Mouse (Mus musculus): ENCODE measurements at regions not wholly inside any gene's neighbourhood (a gene's known extent, or its start where the extent isn't known, plus 50 kb on each side); places are given as distances from the start of the nearest gene placed in this dataset.

DNA sequence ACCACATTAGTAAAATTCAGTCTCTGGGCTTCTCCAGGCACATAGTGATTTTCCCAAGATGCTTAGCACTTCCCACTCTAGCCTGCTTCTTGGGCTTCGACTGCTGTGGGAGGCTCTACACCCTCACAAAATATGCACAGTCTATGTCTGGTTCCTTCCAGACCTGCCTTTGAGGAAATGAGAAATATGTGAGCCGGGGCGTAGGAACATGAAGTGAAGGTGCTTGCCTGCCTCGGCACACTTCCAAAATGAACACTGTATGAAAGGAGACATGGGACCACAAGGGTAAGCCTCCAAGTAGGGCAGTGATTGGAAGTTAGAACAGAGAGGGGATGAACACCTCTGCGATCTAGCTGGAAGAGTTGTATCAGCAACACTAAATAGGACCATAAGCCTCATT, 54.5 kb downstream of the Gm10260 start:
- in situ Hi-C loops (cut with MboI, MseI), result no loop called here

DNA sequence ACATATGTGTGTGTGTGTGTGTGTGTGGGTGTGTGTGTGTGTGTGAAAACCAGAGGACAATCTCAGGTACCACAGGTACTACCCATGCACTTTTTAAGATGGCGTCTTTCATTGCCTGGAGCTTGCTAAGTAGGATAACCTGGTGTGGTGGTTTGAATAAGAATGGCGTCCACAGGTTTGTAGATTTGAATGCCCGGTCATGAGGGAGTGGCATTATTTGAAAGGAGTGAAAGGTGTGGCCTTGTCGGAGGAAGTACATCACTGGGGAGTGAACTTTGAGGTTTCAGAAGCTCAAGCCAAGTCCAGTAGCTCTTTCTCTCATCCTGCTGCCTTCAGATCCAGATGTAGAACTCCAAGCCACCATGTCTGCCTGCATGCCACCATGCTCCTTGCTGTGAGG, 55.9 kb downstream of the Gm10260 start:
- in situ Hi-C loops (cut with MboI, MseI), result no loop called here

DNA sequence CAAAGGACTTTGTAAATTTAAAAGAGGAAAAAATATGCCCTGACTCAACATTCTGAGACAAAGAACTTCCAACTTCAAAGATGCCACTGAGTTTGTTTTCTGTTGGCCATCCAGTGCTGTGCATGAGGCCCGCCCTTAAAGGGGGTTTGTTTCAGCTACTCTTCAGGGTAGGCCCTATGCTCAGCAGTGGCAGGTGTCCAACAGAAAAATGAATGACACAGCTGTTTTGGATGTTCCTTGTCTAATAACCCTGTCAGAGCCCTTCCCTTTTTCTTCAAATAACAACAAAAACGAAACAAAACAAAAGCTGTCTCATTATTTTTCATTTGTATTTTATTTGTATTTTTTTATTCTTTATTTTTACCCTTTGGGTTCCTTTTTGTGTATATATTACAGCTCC, 61.5 kb downstream of the Gm10260 start:
- in situ Hi-C loops (cut with MboI, MseI), result no loop called here

DNA sequence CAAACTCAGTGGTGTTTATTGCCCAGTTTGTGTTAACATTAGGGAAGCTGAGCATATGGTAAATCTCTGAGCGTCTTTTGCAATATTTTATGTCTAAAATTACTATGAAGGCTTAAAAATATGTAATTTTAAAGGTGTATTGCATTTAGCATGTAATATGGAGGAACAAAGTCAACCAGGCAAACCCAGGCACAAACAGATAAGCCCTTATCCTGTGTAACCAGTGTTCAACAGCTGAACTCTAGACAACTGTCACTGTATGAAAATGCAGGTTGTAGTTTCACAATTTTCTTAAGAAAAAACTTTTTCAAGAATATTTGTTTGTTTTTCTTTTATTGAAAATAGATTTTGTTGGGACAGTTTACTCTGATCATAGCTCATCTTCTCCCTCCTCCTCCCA, 62.1 kb downstream of the Gm10260 start:
- in situ Hi-C loops (cut with MboI, MseI), result no loop called here

DNA sequence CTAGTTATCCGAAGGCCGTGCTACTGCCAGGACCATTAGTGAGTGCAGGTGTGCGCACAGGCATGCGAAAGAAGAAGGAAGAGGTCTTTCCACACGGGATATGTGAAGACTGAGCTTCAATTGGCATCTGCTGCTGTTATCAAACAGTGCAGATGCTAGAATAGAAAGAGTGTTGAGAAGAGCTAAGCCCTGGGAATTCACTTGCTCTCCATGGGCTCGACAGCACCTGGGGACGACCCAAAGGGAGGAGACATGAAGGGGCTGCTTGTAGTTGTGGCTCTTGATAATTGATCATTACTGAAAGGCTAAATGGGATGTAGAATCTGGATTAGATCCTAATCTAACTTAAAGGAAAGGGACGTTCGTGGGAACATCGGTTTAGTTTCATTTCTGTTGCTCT, 63.2 kb downstream of the Gm10260 start:
- in situ Hi-C loops (cut with MboI, MseI), result no loop called here

DNA sequence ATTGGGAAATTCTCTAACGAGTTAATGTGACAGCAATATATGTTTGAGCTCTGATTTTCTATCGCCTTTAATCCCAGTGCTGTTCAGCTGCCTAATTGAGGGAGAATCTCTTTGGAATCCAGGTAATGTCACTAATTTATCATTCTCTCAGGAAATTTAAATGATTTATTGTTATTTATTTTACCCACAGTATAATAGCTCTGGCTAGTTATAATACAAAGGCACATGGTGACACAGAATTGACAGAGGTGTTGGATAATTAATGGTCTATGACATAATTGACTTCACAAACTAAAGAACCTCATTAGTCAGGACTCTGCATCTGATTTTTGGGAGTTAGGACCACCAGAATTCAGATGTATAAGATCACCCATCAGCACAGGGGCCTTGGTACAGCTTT, 65.4 kb downstream of the Gm10260 start:
- in situ Hi-C loops (cut with MboI, MseI), result no loop called here

DNA sequence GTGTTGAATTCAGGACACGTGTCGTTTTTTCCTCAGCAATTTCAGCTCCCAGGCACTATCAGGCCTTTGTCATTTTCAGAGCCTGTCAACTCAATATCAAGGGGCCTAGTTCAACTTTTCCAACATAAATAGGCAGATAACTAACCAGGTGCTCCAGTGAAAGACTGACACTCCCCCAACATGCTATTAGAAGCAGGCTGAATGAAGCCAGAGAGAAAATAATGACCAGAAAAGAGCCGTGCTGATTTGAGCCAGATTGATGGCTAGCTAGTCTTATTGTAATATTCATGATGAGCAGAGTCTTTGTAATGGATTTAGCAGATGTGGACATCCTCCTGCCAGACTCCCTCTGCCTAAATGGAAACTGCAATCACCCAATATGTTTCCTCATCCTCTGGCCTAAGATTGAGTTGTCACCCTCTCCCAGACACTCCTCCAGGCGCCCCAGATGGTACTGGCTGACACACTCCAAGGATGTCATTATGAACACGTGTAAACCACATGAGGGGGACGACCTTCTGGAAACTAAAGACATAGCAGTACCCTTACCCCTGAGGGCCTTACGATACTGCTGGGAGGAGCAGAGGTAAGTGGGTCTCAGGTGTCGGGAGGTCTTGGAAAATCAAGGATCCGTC, 66.0 kb downstream of the Gm10260 start:
- in situ Hi-C loops (cut with MboI, MseI), result loop anchor here (5.0 kb wide), 1 partner anchor 63 kb away; no protein-coding TSS in a partner anchor

DNA sequence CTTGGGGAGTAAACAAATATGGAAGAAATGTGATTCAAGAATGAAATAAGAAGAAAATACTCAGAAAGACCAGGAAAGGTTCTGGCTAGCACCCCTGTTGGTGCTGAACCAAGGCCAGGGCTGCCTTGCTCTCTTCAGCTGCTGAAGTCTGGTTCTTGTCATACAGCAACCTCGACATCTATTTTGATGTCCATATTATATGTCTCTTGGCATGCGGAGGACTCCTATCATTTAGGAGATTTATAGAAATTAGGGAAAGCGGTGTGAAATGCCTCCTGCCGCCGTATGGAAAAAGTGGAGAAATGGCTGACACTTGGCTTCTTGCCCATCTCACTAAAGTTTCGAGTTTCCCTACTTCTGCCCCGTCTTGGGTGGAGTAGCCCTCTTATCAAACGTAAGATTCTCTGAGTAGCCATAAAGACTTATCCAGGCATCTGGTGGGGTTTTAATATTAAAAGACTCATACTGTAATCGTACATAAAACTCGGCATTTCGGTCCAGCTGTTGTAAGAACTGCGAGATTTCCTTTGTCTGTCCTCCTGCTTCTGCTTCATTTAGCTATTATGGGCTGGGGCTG, 72.0 kb downstream of the Gm10260 start:
- in situ Hi-C loops (cut with MboI, MseI), result no loop called here

DNA sequence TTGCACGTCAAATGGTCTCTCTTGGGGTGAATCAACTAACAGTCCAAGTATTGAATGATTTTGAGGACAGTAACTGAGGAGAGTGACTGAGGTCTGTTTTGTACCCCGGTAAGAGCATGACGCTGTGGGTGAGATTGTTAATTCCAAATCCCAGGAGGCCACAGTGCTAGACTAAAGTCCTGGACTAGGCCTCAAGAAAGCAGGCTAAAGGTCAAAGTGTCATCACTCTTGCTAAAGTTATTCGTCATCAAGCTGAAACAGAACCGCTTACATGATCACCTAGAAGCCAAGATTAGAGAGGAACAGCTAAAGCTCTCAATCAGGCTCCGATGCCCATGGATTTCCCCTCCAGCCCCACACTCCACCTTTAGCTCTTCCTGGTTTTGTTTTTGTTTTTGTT, 76.6 kb downstream of the Gm10260 start:
- in situ Hi-C loops (cut with MboI, MseI), result no loop called here

DNA sequence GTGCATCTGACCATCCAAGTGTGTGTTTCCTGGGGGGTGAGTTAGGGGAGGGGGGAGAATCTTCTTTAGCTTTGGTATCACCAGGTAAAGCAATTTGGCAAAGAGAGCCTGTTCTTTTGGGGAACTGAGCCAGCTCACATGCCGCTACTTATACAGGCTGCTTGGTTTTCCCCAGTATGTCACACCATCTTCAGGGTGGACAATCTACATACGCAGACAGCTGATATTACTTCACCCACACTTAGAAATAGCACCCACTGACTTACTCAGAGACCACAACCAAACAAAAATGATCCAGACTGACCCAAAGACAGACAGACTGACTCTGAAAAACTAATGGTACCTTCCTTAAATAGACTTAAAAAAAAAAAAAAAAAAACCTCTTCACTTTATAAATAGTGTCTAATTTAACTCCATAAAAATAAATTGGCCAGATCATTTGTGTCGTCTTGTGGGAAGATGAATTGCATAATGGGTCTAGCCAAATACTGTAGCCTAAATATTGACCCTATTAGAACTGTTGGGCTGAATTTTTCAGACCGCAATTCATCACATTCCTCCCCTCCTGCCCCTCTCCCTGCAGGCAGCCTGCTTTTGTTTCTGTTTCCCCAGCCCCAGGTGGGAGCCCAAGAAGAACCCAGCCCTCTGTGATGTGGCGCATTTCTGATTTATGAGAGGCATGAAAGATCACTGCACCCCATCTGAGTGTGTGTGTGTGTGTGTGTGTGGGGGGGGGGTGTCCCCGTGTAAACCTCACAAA, 79.0 kb downstream of the Gm10260 start:
- in situ Hi-C loops (cut with MboI, MseI), result no loop called here

DNA sequence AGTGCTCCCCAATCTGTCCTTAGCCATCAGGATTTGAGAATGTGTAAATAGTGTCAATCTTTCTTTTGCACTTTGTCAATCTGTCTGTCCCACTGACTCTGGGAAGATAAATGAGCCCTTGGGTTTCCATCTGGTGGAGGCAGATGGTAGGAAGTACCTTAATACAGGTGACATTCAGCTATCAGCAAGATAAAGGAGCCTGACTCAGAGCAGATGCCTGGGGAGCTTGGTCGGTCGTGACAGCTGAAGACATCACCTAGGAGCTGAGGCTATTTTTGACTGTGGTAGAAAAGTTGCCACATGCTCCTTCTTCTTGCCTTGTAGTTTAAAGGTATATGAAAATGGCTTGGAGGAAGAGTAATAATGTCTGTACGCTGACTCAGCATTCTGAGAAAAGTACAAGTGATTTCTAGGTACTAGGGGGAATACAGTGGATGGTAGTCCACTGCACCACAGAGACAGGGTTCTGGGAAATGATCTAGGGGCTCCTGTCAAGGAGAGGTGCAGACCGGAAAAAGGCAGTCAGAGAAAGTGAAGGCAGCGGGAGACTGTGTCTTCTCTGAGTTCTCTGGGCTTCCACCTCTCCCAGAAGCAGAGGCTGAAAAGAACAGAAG, 80.0 kb downstream of the Gm10260 start:
- in situ Hi-C loops (cut with MboI, MseI), result no loop called here

DNA sequence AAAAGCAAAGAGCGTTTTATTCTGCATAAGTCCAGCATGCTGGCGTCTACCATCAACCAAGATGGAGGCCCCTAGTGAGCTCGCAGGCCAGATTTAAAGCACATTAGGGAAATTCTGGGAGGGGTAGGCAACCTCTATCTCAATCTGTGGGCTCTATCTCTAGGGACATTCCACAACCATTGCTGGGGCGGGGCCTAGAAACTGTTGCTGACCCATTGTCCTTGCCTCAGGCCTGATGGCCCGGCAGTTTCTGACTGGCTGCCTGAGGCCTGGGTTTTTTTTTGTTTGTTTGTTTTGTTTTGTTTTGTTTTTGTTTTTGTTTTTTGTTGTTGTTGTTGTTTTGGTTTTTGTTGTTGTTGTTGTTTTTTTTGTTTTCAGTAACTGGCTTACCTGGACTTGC, 81.4 kb downstream of the Gm10260 start:
- in situ Hi-C loops (cut with MboI, MseI), result no loop called here

DNA sequence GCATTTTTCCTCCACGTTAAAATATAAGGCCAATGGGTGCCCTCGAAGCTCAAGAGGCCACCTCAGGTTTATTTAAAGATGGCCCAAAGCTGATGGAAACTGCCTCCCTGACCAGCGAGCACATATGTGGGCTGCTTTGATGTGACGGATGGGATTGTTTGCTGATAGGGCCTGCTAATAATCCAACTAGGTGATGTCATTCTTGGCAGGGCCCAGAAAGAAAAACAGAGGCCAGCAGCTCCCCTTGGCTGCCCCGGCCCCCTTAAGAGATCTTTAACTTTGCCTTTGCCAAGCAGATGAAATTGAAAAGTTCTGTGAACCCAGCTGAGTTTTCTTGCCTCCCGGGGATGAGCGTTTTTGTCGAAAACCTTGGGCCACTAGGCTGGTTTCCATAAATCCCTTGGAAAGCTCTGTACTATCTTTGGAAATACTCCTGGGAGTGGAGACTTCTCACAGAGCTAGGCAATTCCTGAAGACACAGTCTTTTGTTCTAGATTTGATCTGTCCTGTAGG, 83.8 kb downstream of the Gm10260 start:
- in situ Hi-C loops (cut with MboI, MseI), result no loop called here

DNA sequence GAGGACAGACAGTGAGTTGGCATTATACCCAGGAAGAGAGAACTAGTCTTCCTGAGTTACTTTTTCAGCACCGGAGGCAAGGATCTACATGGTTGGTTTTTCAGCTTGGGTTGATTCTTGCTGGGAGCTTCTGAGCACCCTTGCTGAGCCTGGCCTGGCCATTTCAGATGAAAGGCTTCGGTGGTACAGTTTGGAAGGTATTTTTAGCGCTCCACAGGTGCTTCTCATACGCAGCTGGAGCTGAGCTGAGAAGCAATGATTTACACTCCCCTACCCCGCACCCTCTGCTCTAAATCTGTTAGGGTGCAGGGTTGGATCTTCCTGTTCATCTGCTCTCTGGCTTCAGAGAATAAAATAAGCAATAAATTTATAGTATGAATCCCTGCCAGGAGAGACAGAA, 87.3 kb downstream of the Gm10260 start:
- in situ Hi-C loops (cut with MboI, MseI), result no loop called here

DNA sequence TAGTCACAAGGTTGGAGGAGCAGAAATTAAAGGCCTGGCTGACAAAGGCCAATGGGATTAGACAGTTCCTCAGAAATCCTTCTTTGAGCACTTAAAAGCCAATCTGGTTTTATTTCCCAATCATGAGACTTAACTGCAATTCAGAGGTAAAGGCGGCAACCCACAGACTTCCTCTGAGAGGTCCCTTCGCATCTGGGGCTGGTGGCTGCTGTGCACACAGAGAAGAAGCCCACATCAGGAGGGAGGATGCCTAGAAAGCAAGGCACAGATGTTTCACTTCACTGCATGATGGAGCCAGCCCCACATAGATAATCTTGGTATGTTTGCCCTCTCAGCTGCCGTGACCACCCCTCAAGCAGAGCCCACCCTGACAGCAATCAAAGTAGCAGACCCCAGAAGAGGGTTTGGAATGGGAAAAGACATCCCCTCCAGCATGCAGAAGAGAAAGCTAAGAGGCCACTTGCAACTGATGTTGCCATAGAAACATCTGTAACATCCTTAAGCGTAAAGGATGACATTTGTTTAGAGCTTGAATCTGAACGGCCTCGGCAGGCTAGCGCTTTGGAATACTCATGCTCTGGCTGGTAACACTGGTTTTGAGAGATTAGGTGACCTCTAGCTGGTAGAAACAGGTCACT, 88.3 kb downstream of the Gm10260 start:
- in situ Hi-C loops (cut with MboI, MseI), result no loop called here

DNA sequence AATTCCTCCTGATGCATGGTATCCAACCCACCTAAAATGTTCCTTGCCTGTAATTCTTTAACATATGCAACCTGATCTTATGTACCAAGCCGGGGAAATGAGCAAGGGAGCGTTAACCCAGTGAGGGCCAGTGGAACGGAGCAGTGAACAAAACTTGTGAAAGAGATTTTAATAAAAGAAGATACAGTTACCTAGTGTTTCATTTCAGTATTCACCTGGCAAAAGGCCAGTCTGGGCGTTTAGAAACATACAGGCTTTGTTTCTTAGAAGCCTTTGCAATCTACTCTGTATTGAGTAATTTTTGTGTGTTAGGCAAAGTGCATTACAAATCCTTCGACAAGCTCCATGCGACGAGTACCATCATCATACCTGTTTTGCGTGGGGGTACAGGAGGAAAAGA, 91.1 kb downstream of the Gm10260 start:
- in situ Hi-C loops (cut with MboI, MseI), result no loop called here

DNA sequence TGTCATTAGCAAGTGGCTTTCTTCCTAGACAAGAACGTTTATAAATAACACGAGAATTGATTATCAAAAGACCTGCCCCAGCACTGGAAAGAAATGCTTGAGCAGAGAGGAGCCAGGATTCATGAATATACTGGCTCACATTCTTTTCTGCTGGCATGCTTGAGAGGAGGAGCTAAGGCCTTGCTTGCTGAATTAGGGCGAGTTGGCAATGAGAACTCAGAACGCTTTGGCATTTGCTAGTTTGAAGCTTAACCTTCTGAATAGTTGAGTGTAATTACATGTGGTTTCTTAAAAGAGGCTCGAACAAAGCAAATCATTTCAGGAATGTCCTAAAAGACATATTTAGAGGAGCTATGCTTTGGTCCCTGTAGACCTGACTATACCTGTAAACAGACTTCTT, 91.5 kb downstream of the Gm10260 start:
- in situ Hi-C loops (cut with MboI, MseI), result no loop called here

DNA sequence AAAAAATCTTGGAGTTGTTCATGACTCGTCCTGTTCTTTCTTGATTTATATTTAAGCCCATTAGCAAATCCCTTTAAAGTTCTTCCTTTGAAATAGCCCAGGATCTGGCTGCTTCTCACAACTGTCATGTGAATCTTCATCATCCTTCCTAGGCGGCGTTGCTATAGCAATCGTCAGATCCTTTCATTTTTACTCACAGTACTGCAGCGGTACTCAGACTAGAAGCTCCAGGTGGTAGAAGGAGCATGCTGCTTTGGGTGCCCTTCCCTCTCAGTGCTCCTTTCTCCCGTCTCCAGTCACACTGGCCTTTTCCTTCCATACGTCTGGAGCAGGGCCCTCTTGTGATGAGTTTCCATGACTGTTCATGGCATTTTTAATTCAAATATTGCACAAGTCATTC, 93.1 kb downstream of the Gm10260 start:
- in situ Hi-C loops (cut with MboI, MseI), result no loop called here

DNA sequence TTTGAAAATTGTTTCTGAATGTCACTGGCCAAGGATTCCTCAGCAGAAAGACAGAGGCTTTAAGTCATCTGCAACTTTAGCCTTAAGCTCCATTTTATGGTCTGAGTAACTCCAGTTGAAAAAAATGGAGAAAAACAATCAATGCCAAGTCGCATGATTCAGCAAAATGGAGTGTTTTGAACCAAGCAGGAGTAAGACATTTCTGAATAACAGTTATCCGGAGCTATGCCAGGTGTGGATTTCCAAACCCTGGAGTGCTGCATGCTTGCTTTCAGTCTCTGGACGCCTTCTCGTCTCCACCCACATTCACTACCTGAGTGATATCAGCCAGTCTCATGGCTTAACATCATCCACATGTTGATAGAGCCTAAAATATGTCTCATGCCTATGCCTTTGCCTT, 93.7 kb downstream of the Gm10260 start:
- in situ Hi-C loops (cut with MboI, MseI), result no loop called here

DNA sequence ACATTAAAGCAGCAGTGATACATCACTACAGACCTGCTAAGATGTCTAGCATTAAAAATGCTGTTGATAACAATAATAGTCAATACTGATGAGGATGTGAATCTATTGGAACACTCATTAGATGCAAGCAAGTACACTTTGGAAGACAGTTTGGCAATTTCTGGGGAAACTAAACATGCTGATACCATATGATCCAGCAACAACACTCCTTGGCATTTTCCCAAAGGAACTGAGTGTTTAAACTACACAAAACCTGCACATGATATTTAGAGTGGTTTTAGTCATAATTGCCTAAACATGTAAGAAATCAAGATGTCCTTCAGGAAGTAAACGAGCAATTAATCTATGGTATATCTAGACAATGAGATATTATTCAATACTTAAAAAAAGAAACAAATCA, 95.2 kb downstream of the Gm10260 start:
- in situ Hi-C loops (cut with MboI, MseI), result no loop called here

DNA sequence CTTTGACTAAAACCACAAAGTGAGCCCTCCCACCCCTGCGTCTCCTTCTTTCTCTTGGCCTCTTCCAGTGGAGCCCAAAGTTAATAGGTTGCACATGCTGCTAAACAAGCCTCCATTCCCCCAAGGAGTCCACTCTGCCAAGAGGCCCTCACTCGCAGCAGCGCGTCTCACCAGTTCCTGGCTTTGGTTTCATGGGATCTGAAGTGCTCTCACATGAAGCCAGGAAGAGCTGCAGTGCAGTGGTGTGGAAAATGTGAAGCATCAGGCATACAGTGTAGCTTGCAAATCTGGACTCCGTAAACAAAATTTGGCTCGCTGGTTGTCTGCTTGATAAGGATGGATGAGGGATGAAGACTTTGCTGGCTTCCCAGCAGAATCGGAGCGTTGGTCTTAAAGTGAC, 97.7 kb downstream of the Gm10260 start:
- in situ Hi-C loops (cut with MboI, MseI), result no loop called here

DNA sequence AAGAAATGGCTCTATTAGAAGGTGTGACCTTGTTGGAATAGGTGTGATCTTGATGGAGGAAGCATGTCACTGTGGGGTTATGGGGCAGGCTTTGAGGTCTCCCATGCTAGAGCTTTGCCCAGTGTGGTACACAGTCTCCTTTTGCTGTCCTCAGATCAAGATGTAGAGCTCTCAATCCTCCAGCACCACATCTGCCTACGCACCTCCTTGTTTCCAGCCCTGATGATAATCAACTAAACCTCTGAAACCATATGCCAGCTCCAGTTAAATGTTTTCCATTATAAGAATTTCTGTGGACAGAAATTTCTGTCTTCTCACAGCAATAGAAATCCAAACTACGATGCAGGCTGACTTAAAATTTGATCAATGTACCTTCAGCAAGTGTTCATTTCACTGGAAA, 103.8 kb downstream of the Gm10260 start:
- in situ Hi-C loops (cut with MboI, MseI), result no loop called here
